Mouse (Mus musculus) myocyte (in vitro differentiated cells): Measurements from ENCODE around the gene Ptpn6. TPM values are rescaled to one million over a fixed set of nuclear protein-coding genes. Genes with fewer than 3 reads are reported as not detected.
A peak's percentile ranks its signal among the peaks of the same experiment; 100 is the strongest.

Source experiments
- H3K27me3 ChIP-seq: one replicate; pipeline ENCODE4 v1.6.1; 2011; ENCODE audit not compliant: control insufficient read depth, insufficient read depth, insufficient read length
- H3K36me3 ChIP-seq: one replicate; pipeline ENCODE4 v1.6.1; 2011; ENCODE audit not compliant: control insufficient read depth, insufficient read depth
- H3K4me2 ChIP-seq: one replicate; pipeline ENCODE4 v1.6.1; 2011; ENCODE audit warnings: low read depth, control low read depth
- H3K4me3 ChIP-seq: one replicate; pipeline ENCODE4 v1.5.1; 2011; ENCODE audit warnings: mild to moderate bottlenecking, control low read depth, moderate library complexity
- H3K79me2 ChIP-seq: one replicate; pipeline ENCODE4 v1.6.1; 2011; ENCODE audit not compliant: control insufficient read depth, insufficient read depth
- H3ac ChIP-seq: one replicate; pipeline ENCODE4 v1.6.1; 2011; ENCODE audit not compliant: control insufficient read depth, insufficient read length
- CEBPB ChIP-seq: IDR thresholded peaks from 2 replicates; pipeline ENCODE4 v1.6.1; 2011; ENCODE audit warnings: mild to moderate bottlenecking, moderate library complexity; ENCODE audit not compliant: poor library complexity, insufficient read depth, severe bottlenecking
- E2F4 ChIP-seq: IDR thresholded peaks from one replicate; pipeline ENCODE4 v1.6.1; 2011; ENCODE audit warnings: mild to moderate bottlenecking, control low read depth, moderate library complexity; ENCODE audit not compliant: insufficient read depth
- MAX ChIP-seq: IDR thresholded peaks from one replicate; pipeline ENCODE4 v1.6.1; 2011; ENCODE audit warnings: low read depth, mild to moderate bottlenecking, control low read depth
- MYOD1 ChIP-seq, 3 experiments: IDR thresholded peaks; one replicate each; pipeline ENCODE4 v1.6.1; 2011; ENCODE audit warnings: control low read depth in 2 of 3, low read depth in 2 of 3, mild to moderate bottlenecking in 2 of 3, moderate library complexity in 1 of 3; ENCODE audit not compliant: insufficient read length in 2 of 3, control insufficient read depth in 1 of 3
- MYOG ChIP-seq, 3 experiments: IDR thresholded peaks; one replicate each; pipeline ENCODE4 v1.6.1; 2011; ENCODE audit warnings: control low read depth in 2 of 3, low read depth in 2 of 3, mild to moderate bottlenecking in 2 of 3; ENCODE audit not compliant: insufficient read length in 2 of 3, control insufficient read depth in 1 of 3, insufficient read depth in 1 of 3
- POLR2A ChIP-seq: IDR thresholded peaks from one replicate; pipeline ENCODE4 v1.6.1; 2011; ENCODE audit warnings: low read depth, mild to moderate bottlenecking, control low read depth, moderate library complexity; ENCODE audit not compliant: insufficient read length
- POLR2AphosphoS2 ChIP-seq: IDR thresholded peaks from one replicate; pipeline ENCODE4 v1.6.1; 2011; ENCODE audit warnings: low read depth, control low read depth; ENCODE audit not compliant: insufficient read length
- REST ChIP-seq: IDR thresholded peaks from one replicate; pipeline ENCODE4 v1.6.1; 2011; ENCODE audit warnings: mild to moderate bottlenecking, control low read depth, moderate library complexity; ENCODE audit not compliant: insufficient read depth, insufficient read length
- SRF ChIP-seq: IDR thresholded peaks from one replicate; pipeline ENCODE4 v1.6.1; 2011; ENCODE audit warnings: low read depth; ENCODE audit not compliant: control insufficient read depth, insufficient read length
- TCF12 ChIP-seq: IDR thresholded peaks from one replicate; pipeline ENCODE4 v1.6.1; 2011; ENCODE audit warnings: mild to moderate bottlenecking, control low read depth; ENCODE audit not compliant: poor library complexity, insufficient read depth, severe bottlenecking
- TCF3 ChIP-seq: IDR thresholded peaks from one replicate; pipeline ENCODE4 v1.6.1; 2011; ENCODE audit warnings: low read depth, control low read depth; ENCODE audit not compliant: insufficient read length
- USF1 ChIP-seq: IDR thresholded peaks from one replicate; pipeline ENCODE4 v1.6.1; 2011; ENCODE audit warnings: low read depth, mild to moderate bottlenecking, control low read depth, moderate library complexity
- polyA plus RNA-seq: library from polyadenylated mRNA; unstranded; fragments of >200 nt; fragmentation: generic; extraction: Trizol; gene quantifications from one replicate; pipeline ENCODE4 v1.2.1, GENCODE M21; 2012; ENCODE audit warnings: missing spikeins

Gene Ptpn6
- polyA plus RNA-seq, 1 experiment, result 3.1 TPM

- Histone ChIP-seq H3K4me3 (no peak overlapping the region), H3K4me2 (peak overlapping the region; percentile 56), H3K27me3 (no peaks in the 10 kb centered on the region), H3ac (no peak overlapping the region), H3K36me3 (no peaks in the 10 kb centered on the region), H3K79me2 (no peaks in the 10 kb centered on the region)
- no peak for TF ChIP-seq REST
- no peak for TF ChIP-seq SRF
- no peak for TF ChIP-seq MYOD1 (IDR thresholded peaks at IDR 0.05; ENCODE audit: control insufficient read depth in 1 of 3, insufficient read length in 2 of 3, low read depth in 2 of 3)
- TF ChIP-seq POLR2AphosphoS2, result no peak
- TF ChIP-seq E2F4, result no peak
- TF ChIP-seq TCF3, result no peak
- TF ChIP-seq POLR2A, result no peak
- no peak for TF ChIP-seq TCF12
Observed at GRCm38 (mm10) chr6:124779984-124780416, 41.5 kb upstream of the Ptpn6 start.

GRCm38 (mm10) chr6:124779222-124779983 lies 40.9 kb upstream of the Ptpn6 start, which contains the start of gene Lrrc23:
TSS of gene Lrrc23 (minus strand) at chr6:124779727.
- Histone ChIP-seq H3K79me2 (no peaks in the 10 kb centered on the region), H3K27me3 (no peaks in the 10 kb centered on the region), H3K4me3 (no peak within 1 kb of the TSS), H3ac (no peak within 1 kb of the TSS), H3K4me2 (peak within 1 kb of the TSS; percentile 56), H3K36me3 (no peaks in the 10 kb centered on the region)
- TF ChIP-seq SRF (no peak), MYOG (IDR thresholded peaks at IDR 0.05; ENCODE audit: control insufficient read depth in 1 of 3, insufficient read depth in 1 of 3, insufficient read length in 2 of 3, low read depth in 2 of 3) (no peak), TCF3 (no peak), POLR2AphosphoS2 (no peak), REST (no peak), MAX (no peak), MYOD1 (IDR thresholded peaks at IDR 0.05; ENCODE audit: control insufficient read depth in 1 of 3, insufficient read length in 2 of 3, low read depth in 2 of 3) (no peak), USF1 (no peak), POLR2A (no peak), E2F4 (no peak), CEBPB (no peak), TCF12 (no peak)

GRCm38 (mm10) chr6:124770511-124770910 lies 32.0 kb upstream of the Ptpn6 start:
- H3K4me2 ChIP-seq, result peak overlapping the region; percentile 89

GRCm38 (mm10) chr6:124770013-124770412 lies 31.5 kb upstream of the Ptpn6 start:
- no peak for TF ChIP-seq MYOG (IDR thresholded peaks at IDR 0.05; ENCODE audit: control insufficient read depth in 1 of 3, insufficient read depth in 1 of 3, insufficient read length in 2 of 3, low read depth in 2 of 3)
- TF ChIP-seq POLR2A, result no peak
- no peak for TF ChIP-seq USF1
- no peak for TF ChIP-seq POLR2AphosphoS2
- no peak for TF ChIP-seq E2F4
- no peak for TF ChIP-seq REST
- no peak for TF ChIP-seq TCF12
- no peak for TF ChIP-seq MYOD1 (IDR thresholded peaks at IDR 0.05; ENCODE audit: control insufficient read depth in 1 of 3, insufficient read length in 2 of 3, low read depth in 2 of 3)
- no peaks in the 10 kb centered on the region for H3K36me3 ChIP-seq
- no peak overlapping the region for H3ac ChIP-seq
- peak overlapping the region; percentile 89 for H3K4me2 ChIP-seq
- no peaks in the 10 kb centered on the region for H3K79me2 ChIP-seq
- H3K27me3 ChIP-seq, result no peaks in the 10 kb centered on the region
- peak overlapping the region; percentile 47 for H3K4me3 ChIP-seq

More at GRCm38 (mm10) chr6:124770511-124770910, 32.0 kb upstream of the Ptpn6 start:
- Histone ChIP-seq H3K27me3 (no peaks in the 10 kb centered on the region), H3K36me3 (no peaks in the 10 kb centered on the region), H3K4me3 (peak overlapping the region; percentile 47), H3K79me2 (no peaks in the 10 kb centered on the region), H3ac (no peak overlapping the region)
- TF ChIP-seq MYOD1 (IDR thresholded peaks at IDR 0.05; ENCODE audit: control insufficient read depth in 1 of 3, insufficient read length in 2 of 3, low read depth in 2 of 3), result no peak
- no peak for TF ChIP-seq MAX
- TF ChIP-seq SRF, result no peak
- no peak for TF ChIP-seq REST
- no peak for TF ChIP-seq CEBPB
- no peak for TF ChIP-seq TCF12
